Mouse (Mus musculus) large intestine, adult 2 months (tissue): ENCODE measurements around the gene Tmem115. TPM values are rescaled to one million over a fixed set of nuclear protein-coding genes. Genes with fewer than 3 reads are reported as not detected.
"Not testable (repeated sequence)": the region's sequence is repeated elsewhere in the genome, so short reads cannot be mapped to it uniquely, and the experiment has no call there.

Experiments used
- DNase-seq: peaks from one replicate; pipeline ENCODE4 v3.0.0-alpha.2; 2012; ENCODE audit warnings: low read depth, low spot score
- WGBS: fragments of 180-500 bp; shearing (Covaris S2); methylation state at CpG from one replicate; pipeline ENCODE4 v1.1.7; 2018; 5-methylcytosine and 5-hydroxymethylcytosine counted together
- polyA plus RNA-seq: library from polyadenylated mRNA; depleted of rRNA; stranded (reverse); fragments of >200 nt; gene quantifications from 2 replicates; pipeline ENCODE4 v1.2.3, GENCODE M21; 2012

Gene Tmem115
- polyA plus RNA-seq, 1 experiment, result 48.8 TPM

DNA sequence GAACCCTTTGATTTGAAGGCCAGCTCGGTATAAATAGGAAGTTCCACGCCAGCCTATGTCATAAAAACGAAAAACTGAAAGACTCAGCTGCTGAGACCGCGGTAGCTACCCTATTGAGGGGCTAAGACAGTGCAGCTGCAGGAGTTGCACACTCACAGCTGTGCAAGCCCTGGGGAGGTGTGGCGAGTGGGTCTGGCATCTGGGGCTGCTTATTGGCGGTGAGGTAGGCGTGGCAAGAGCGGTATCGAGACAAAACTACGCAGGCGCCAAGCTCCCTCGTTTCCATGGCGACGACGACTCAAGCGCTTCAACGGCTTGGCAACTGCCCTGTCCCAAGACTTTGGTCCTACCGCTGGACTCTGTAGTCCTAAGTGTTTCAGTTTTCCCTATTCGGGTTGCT lies 13.3 kb downstream of the Tmem115 start, which contains the start of gene Zmynd10:
Zmynd10 (plus strand) TSS at position 273 of the 400 bp plus-strand sequence.
- 3% methylated on average over 20 of the region's 20 CpGs for WGBS
- DNase-seq, result no peak

DNA sequence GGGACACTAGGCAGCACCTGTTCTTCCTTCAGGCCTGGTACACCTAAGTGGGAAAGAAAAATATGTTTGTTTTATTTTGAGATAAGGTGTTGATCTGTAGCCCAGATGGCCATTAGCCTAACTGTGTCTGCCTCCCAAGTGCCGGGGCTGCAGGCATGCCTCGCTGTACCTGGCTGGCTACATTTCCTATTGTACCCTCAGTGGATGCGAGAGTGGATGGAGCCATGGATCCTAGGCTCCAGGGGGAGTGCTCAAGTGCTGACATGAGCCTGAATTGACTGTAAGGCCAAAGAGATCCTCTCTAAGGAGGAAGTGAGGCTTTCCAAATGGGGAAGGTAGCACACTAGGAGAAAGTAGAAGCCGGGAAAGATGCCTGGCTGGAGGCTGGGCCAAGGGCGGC lies 14.2 kb downstream of the Tmem115 start:
- 68% methylated on average over 5 of the region's 5 CpGs for WGBS
- no peak for DNase-seq

DNA sequence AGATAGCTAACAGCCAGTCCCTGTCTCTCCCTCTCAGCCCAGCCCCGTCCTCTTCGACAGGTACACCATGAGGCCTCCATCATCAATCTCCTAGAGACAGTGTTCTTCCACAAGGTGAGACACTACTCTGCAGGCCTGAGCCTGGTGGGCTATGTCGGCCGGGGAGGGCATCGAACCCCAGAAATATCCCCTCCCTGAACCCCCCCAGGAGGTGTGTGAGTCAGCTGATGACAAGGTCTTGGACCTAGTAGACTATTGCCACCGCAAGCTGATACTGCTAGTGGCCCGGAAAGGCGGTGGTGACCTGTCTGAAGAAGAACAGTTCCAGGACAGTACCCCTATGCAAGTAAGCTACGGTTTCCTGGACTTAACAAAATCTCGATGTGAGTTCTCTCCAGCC lies 15.1 kb downstream of the Tmem115 start:
- DNase-seq, result no peak
- 96% methylated on average over 10 of the region's 10 CpGs for WGBS

DNA sequence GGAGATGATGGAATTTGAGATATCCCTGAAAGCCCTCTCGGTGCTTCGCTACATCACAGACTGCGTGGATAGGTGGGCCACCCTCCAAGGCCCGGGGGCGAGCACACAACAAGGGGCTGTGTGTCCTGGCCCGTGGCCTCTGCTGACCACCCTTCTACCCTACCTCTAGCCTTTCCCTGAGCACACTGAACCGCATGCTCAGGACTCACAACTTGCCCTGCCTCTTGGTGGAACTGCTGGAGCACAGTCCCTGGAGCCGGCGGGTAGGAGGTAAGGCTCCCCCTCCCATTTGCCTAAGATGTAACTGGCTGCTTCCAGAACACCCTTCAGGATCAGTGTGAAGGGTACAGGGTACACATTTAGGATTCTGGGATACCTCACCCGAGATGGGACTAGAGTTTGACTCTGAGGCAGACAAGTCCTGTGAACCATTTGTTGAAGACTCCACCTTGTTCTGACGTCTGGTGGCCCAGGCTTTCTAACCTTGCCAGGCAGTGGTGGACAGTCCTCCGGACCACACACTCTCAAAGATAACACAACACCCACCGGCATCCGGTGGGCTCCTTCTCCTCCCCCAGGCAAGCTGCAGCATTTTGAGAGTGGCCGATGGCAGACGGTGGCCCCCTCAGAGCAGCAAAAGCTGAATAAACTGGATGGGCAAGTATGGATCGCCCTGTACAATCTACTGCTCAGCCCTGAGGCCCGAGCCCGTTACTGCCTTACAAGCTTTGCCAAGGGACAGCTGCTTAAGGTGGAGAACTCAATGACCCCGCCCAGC lies 15.7 kb downstream of the Tmem115 start:
- 87% methylated on average over 20 of the region's 20 CpGs for WGBS
- no peak for DNase-seq

DNA sequence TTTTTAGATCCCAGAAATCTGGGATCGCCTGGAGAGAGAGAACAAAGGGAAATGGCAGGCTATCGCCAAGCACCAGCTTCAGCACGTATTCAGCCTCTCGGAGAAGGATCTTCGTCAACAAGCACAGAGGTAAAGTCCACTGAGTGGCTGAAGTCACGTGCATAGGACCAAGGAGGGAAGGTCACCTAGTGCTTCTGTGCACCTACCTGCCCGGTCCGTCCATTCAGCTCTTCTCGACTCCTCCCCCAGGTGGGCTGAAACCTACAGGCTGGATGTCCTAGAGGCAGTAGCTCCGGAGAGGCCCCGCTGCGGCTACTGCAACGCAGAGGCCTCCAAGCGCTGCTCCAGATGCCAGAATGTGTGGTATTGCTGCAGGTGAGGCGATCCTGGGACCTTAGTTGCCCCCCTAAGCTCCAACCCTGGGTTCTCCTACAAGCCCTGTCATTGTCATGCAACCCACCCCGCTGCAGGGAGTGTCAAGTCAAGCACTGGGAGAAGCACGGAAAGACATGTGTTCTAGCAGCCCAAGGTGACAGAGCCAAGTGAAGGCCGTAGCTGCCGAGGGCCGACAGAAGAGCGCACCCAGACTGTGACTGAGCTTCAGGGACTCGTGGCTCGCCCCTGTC lies 16.9 kb downstream of the Tmem115 start:
- no peak for DNase-seq
- 65% methylated on average over 23 of the region's 23 CpGs for WGBS

DNA sequence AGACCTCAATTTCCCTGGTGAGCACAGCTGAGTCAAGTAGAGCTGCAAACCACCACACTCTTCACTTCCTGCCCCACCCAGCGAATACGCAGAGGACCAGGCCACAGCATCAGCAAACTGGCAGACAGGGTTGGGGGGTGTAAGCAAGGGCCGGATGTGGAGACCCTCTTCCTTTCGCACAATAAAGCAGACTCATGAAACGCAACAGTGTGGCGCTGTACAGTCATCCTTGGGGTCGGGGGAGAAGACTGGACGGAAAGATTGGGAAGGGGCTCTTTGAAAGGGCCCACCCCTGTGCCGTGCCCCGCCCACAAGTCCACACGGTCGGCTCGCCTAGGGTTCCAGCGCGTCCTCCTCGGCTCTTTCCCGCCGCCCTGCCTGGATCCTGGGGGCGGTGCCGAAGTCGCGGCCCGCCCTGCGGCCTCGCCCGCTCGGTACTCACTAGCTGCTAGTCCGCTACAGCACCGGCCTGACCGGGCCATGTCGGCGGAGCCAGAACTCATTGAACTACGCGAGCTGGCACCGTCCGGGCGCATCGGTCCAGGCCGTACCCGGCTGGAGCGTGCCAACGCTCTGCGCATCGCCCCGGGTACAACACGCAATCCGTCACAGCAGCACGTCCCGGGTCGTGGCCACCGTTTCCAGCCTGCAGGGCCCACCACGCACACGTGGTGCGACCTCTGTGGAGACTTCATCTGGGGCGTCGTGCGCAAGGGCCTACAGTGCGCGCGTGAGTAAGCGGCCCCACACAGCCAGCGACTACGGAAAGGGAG lies 17.6 kb downstream of the Tmem115 start, which contains the start of gene Rassf1:
Rassf1 (plus strand) TSS at position 439 of the 773 bp plus-strand sequence.
- DNase-seq, result no peak
- WGBS, result 2% methylated on average over 63 of the region's 63 CpGs

DNA sequence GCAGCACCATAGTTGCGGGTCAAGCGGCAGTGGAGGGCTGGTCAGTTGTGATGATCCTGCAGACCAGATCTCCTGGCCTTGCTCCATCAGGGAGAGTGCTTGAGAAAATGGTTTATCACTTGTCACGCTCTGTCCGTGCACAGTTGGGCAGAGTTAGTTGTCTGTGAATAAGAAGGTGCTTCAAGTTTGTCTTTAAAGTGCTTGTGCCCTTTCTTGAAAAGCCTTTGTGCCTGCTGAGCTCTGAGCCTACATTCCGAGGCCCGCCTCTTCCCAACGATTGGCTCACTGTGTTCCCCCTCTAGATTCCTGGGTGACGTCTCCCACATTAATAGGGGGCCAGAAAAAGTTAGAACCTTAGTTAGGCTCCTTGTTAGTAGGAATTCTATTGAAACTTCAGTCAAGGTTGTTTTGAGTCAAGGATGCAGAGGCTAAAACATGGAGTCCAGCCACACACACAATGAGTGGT lies 18.2 kb downstream of the Tmem115 start:
- 36% methylated on average over 8 of the region's 8 CpGs for WGBS
- DNase-seq, result no peak

DNA sequence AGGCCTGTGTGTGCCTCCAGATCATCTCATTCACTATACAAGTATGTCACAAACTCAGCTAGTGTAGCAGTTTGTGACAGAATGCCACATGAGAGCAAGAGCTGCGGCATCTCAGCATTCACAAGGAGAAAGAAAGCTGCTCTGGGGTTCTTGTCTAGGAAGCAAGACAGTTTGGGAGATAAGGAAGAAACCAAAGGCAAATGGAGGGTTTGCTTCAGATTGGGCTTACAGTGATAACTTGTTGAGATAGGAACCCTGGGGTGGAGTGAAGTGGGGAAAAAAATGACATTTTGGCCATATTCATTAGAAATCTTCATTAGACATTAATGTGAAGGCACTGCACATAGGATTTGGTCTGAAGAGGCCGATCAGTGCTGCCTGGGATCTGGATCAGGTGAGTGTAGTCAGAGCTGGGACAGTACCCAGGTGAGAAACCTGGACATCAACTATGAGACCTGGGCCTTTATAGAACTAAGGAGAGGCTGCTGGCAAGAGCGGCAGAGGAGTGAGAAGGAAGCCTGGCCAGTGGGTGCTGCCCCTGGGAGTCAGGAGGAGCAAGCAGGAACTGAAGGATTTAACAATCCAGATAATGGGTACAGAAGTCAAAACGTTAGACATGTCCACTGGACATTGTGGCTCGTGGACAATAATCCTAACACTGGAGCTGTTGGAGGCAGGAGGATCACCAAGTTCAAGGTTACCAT lies 19.1 kb downstream of the Tmem115 start:
- 80% methylated on average over 5 of the region's 5 CpGs for WGBS
- no peak for DNase-seq

DNA sequence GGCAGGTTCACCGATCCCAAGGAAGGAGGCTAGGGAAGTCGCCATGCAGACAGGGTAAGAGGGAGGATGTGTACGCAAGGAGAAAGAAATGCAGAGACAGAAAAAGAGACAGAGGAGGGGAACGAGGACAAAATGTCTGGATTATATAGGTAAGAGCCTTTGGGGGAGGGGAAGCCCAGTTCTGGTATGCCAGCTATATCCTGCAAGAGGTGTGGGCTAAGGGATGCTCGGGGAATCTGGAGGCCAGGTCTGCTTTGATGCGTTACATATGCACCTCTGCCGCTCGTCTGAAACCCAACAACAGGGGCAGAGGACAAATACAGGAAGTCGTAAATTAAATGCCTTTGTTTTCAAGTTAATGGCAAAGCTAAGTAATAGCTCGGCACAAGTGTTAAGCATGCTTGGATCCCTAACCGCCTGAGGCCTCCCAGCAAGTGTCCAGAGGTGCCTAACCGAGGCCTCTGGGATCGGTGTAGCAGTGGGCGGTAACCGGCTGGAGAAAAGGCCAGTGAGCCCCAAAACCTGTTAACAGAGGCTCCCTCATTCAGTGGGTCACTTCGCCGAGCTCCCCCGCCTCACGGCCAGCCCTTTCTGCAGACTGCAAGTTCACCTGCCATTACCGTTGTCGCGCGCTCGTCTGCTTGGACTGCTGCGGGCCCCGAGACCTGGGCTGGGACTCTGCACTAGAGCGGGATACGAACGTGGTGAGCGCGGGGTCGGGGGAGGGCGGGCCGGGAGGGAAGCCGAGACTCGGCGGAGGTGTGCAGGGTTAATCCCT lies 20.0 kb downstream of the Tmem115 start:
- 8% methylated on average over 37 of the region's 37 CpGs for WGBS
- DNase-seq, result no peak

DNA sequence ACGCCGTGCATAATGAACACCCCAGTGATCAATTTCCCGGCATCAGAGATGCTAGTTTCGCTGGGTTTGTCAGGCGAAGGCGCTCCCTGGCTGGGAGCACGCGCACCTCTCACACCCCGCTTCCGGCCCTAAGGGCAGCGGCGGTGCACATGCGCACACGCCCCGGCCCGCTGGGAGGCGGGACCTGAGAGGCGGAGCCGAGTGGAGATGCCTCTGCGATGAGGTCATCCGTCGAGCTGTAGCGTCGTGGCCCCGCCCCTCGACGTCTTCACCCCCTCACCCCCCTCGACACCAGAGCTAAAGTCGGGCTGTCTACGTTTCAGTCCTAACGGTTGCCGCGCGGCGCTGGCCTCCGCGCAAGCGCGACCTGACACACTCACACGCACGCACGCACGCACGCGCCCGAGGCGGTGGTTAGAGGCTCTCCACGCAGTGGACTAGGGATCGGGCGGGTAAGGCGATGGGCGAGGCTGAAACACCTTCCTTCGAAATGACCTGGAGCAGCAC lies 20.6 kb downstream of the Tmem115 start:
- DNase-seq, result peak; percentile 87
- WGBS, result under 1% methylated on average over 53 of the region's 53 CpGs

DNA sequence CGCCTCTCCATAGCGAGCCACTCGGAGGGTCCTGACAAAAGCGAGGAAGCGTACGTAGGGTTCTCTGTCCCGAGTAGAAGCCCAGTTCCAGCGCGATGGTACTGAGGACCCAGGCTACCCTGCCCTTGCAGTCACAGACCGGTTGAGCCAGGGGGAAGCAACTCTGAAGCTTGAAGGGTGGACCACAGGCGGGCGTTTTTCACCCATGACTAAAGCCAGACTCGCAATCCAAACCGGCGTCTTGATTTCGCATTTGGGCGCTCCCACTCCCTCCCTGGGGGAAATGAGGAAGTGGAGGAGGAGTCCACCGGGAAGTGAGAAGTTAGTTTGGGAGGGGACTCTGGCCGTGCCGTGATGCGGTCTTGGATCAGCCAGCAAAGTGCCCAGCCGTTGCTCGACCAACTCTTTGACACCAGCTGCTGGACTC lies 21.3 kb downstream of the Tmem115 start:
- no peak for DNase-seq
- under 1% methylated on average over 23 of the region's 23 CpGs for WGBS

DNA sequence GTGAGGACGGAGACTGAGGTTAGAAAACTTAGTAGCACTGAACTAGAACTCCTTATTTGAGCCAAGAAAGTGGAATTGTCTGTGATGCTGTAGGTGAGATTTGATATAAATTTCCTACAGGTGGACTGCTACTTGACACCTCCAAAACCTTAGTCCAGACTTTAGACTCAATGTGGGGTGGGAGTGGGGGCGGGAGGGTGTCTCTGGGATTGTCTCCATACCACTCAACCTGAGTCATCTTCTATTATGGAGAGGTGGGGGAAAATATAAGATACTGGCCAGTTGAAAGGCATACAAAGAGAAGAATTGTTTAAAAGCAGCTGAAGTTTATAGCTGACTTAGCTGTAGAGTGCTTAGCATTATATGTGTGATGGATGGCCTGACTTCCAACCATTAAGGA lies 22.0 kb downstream of the Tmem115 start:
- no peak for DNase-seq
- 14% methylated on average over 2 of the region's 2 CpGs for WGBS

DNA sequence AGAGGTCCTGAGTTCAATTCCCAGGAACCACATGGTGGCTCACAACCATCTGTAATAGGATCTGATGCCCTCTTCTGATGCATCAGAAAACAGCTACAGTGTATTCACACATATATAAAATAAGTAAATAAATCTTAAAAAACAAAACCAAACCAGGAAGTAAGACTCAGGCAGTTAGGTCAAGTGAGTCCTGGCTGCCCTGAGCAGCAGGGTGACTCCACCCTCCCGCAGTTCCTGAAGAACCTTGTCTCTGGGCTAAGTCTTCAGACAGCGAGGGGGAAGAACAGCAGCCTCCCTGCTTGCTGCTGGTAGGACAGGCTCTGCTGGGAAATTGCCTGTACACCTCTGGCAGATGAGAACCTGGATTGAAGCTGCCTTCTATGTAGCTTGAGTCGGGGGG lies 22.6 kb downstream of the Tmem115 start:
- WGBS, result 28% methylated on average over 3 of the region's 3 CpGs
- no peak for DNase-seq

DNA sequence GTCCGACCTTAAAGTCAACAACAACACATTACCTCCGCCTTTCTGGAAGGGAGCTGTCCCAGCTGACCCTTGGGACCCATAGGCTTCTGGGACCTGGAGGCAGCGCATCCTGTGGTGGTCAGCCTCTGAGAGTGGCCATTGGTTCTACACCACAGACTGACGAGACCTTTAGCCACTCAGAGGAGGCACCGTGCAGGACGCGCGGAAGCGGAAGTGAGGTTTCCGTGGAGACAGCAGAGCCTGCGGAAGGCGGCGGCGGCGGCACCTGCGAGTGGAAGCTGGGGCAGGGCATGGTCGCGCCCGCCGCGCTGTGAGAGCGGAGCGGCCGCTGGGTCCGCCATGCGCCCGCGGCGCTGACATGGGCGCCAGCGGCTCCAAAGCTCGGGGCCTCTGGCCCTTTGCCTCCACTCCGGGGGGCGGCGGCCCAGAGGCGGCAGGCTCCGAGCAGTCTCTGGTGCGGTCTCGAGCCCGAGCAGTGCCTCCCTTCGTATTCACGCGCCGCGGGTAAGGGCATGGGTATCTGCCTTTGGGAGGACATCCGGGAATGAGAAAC lies 29.4 kb downstream of the Tmem115 start, which contains the start of gene Tusc2:
Tusc2 (plus strand) TSS at position 227 of the 553 bp plus-strand sequence.
- under 1% methylated on average over 46 of the region's 46 CpGs for WGBS
- peak; percentile 89 for DNase-seq

DNA sequence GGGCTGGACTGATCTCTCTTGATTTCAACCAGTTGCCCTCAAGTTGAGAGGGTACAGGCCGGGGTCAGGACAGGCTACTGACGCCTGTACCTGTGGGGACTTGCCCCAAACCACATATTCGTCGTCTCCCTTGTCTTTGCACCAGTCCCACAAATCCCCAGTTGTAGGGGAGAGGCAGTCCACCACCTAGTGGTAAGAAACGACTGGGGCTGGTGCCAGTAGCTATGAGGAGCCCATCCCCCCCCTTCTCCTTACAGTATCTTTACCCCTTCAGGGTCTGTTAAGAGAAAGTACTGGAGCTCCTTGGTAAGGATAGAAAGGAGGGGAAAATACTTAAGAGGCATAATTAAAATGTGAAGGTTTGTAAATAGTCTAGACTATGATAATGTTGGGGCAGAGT lies 31.8 kb downstream of the Tmem115 start:
- not testable (repeated sequence) for DNase-seq
- 48% methylated on average over 5 of the region's 5 CpGs for WGBS

DNA sequence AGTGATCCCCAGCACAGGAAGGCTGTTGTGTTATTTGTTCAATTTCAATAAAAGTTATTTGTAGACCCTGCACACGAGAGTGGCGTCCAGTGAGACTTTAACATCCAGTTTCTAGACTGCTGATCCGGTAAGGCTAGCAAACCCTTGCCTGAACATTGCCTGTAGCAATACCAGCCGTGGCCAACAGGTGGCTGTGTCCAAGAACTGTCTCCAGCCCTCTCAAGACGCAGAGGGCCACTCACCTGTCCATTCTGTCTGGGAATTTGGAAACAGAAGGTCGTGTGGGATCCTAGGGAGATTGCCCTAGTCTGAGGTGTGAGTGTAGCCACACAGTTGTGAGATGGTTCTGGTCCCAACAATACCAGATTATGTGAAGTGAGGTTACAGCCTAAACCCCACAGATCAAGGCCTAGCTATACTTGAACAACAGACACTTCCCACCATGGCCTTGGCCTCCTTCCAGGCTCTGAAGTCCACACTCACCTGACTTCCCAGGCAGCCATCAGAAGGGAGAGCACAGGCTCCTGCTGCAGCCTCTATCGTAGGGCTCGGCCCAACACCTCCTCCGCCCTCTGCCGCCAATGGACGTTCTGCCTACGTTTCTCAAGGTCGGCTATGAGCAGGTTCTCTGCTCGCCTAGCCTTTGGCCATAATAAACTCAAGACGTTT lies 32.4 kb downstream of the Tmem115 start:
- 14% methylated on average over 15 of the region's 15 CpGs for WGBS
- DNase-seq, result peak; percentile 83

DNA sequence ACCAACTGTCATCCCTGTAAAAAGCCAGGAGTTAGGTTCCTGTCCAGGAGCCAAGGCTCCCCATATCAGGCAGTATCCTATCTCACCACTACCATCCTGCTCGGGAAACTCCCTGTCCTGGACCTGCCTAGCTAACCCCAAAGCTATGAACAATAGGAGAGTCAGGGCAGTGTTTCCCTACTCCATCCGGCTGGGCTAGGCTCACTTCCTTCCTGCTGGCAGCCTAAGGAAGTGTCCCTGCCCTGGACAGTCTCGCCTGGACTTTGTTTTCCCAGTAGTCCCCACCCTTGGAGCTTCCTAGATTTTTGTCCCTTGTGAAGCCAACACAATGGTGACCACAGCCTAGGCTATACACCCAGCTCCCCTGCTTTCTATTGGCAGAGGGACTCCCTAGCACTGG lies 33.1 kb downstream of the Tmem115 start:
- no peak for DNase-seq
- 29% methylated on average over 3 of the region's 3 CpGs for WGBS
